Mouse (Mus musculus): ENCODE measurements at regions not wholly inside any gene's neighbourhood (a gene's known extent, or its start where the extent isn't known, plus 50 kb on each side); places are given as distances from the start of the nearest gene placed in this dataset.
"Not testable (repeated sequence)": the region's sequence is repeated elsewhere in the genome, so short reads cannot be mapped to it uniquely, and the experiment has no call there.

GRCm38 (mm10) chr14:60559376-60559775 is 74.4 kb upstream of the Spata13 start:
- no peak for ATAC-seq (replicated peaks; ENCODE audit: insufficient number of reproducible peaks, low FRiP score, low TSS enrichment, poor library complexity, severe bottlenecking)

GRCm38 (mm10) chr14:60559826-60560529 is 73.8 kb upstream of the Spata13 start:
- no peak for ATAC-seq (replicated peaks; ENCODE audit: insufficient number of reproducible peaks, low FRiP score, low TSS enrichment, poor library complexity, severe bottlenecking)

GRCm38 (mm10) chr14:60576281-60576680 is 57.5 kb upstream of the Spata13 start:
- no peak for ATAC-seq (replicated peaks; ENCODE audit: insufficient number of reproducible peaks, low FRiP score, low TSS enrichment, poor library complexity, severe bottlenecking)

- ATAC-seq (replicated peaks; ENCODE audit: insufficient number of reproducible peaks, low FRiP score, low TSS enrichment, poor library complexity, severe bottlenecking), result not testable (repeated sequence)
Observed at GRCm38 (mm10) chr14:60580131-60580530, 53.7 kb upstream of the Spata13 start.

Data from monocyte, adult 5-6 weeks (primary cell).